Mouse (Mus musculus): Measurements from ENCODE around the gene Tfap4. TPM values are rescaled to one million over a fixed set of nuclear protein-coding genes. Genes with fewer than 3 reads are reported as not detected.

The Tfap4 gene
- polyA plus RNA-seq, 1 experiment from 2014 or later = 24.9 TPM

GRCm38 (mm10) chr16:4599616-4600015, 40.0 kb upstream of the Tfap4 start:
- no peak overlapping the region for H3K4me3 ChIP-seq
- peaks cover 95% of the 10 kb centered on the region for H3K4me1 ChIP-seq
- no peak overlapping the region for H3K4me2 ChIP-seq (replicated peaks)
- H3K9me3 ChIP-seq = no peaks in the 10 kb centered on the region
- no peak overlapping the region for H3K9ac ChIP-seq
- ATAC-seq (ENCODE audit: low FRiP score, low read depth) = no peak
- peaks cover 2% of the 10 kb centered on the region; the same call in 1 of the 2 replicates for H3K36me3 ChIP-seq
- no peaks in the 10 kb centered on the region for H3K27me3 ChIP-seq
- 84% methylated on average over 3 of the region's 3 CpGs for WGBS
- H3K27ac ChIP-seq = peak overlapping the region; percentile 67; the same call in 1 of the 2 replicates

GRCm38 (mm10) chr16:4598891-4599543, 39.4 kb upstream of the Tfap4 start:
- H3K36me3 ChIP-seq = peaks cover 2% of the 10 kb centered on the region; the same call in 1 of the 2 replicates
- H3K4me2 ChIP-seq (replicated peaks) = peak overlapping the region; percentile 100
- 22% methylated on average over 6 of the region's 6 CpGs for WGBS
- H3K4me1 ChIP-seq = peaks cover 89% of the 10 kb centered on the region
- ATAC-seq (ENCODE audit: low FRiP score, low read depth) = no peak
- peak overlapping the region; percentile 57 for H3K9ac ChIP-seq
- H3K27me3 ChIP-seq = no peaks in the 10 kb centered on the region
- peak overlapping the region; percentile 67 for H3K27ac ChIP-seq
- no peaks in the 10 kb centered on the region for H3K9me3 ChIP-seq
- H3K4me3 ChIP-seq = peak overlapping the region; percentile 90; the same call in 1 of the 2 replicates

DNA sequence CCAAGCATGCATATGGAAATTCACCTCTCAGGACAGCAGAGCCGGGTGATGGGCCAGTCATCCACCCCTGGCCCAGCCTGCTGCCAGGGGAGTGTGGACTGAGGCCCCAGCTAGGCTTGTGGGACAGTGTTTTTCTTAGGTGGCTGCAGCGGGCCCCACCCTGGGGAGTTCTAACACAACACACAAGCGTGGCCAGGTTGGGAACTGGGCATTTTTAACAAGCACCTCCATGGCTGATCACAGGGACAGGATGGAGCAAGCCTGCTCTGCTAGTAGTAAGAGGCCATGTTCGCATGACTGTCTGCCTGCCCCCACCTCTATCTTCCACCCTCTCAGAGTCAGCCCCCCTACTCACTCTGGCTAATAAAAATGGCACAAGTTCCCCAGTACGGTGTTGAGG, 38.4 kb upstream of the Tfap4 start:
- peak overlapping the region; percentile 100 for H3K4me2 ChIP-seq (replicated peaks)
- H3K27ac ChIP-seq = peak overlapping the region; percentile 67
- no peaks in the 10 kb centered on the region for H3K27me3 ChIP-seq
- H3K9ac ChIP-seq = peak overlapping the region; percentile 57
- peak overlapping the region; percentile 90 for H3K4me3 ChIP-seq
- 35% methylated on average over 5 of the region's 5 CpGs for WGBS
- peaks cover 2% of the 10 kb centered on the region; the same call in 1 of the 2 replicates for H3K36me3 ChIP-seq
- H3K4me1 ChIP-seq = peaks cover 87% of the 10 kb centered on the region
- ATAC-seq (ENCODE audit: low FRiP score, low read depth) = no peak
- H3K9me3 ChIP-seq = no peaks in the 10 kb centered on the region

- Histone ChIP-seq H3K4me3 (peak overlapping the region; percentile 90), H3K27ac (peak overlapping the region; percentile 96), H3K9ac (peak overlapping the region; percentile 97), H3K4me2 (replicated peaks) (peak overlapping the region; percentile 100), H3K4me1 (peaks cover 87% of the 10 kb centered on the region), H3K36me3 (peaks cover 2% of the 10 kb centered on the region; the same call in 1 of the 2 replicates), H3K9me3 (no peaks in the 10 kb centered on the region), H3K27me3 (no peaks in the 10 kb centered on the region)
- 24% methylated on average over 3 of the region's 7 CpGs for WGBS
- no peak for ATAC-seq (ENCODE audit: low FRiP score, low read depth)
Observed at GRCm38 (mm10) chr16:4597296-4597695, 37.6 kb upstream of the Tfap4 start.

- Histone ChIP-seq H3K9ac (peak overlapping the region; percentile 97), H3K27me3 (no peaks in the 10 kb centered on the region), H3K4me3 (peak overlapping the region; percentile 90), H3K27ac (peak overlapping the region; percentile 96), H3K9me3 (no peaks in the 10 kb centered on the region), H3K4me1 (peaks cover 87% of the 10 kb centered on the region), H3K36me3 (peaks cover 2% of the 10 kb centered on the region; the same call in 1 of the 2 replicates), H3K4me2 (replicated peaks) (peak overlapping the region; percentile 100)
- ATAC-seq (ENCODE audit: low FRiP score, low read depth) = no peak
- 69% methylated on average over 2 of the region's 2 CpGs for WGBS
Observed at GRCm38 (mm10) chr16:4596836-4597235, 37.2 kb upstream of the Tfap4 start.

DNA sequence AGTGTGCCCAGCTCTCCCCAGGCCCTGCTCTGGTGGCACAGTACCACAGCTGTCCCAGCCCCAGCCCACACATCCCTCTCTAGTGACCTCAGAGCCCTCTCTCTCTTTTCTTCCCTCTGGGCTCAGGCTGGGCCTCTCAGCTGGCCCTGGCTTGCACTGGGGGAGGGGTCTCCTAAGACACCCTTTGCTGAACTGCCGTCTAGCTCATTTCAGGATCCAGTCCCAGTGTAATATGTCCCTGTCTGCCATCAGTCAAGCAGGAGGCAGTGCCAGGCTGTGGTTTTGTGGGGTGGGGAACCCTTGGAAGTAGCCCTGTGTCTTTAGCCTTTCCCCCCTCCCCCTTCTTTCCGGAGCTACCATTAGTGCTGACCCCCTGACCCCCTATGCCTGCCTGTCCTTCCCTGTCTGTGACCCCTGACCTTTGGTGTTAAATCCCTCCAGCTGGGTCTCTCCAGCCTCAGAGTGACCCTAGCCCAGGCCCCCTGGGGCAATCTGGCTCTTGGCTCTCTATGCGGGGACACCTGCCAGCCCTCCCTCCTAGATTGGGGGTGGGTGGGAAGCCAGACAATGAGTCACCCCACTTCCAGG, 36.6 kb upstream of the Tfap4 start:
- H3K4me2 ChIP-seq (replicated peaks) = peak overlapping the region; percentile 100
- H3K27me3 ChIP-seq = no peaks in the 10 kb centered on the region
- H3K4me1 ChIP-seq = peaks cover 83% of the 10 kb centered on the region
- peak overlapping the region; percentile 90 for H3K4me3 ChIP-seq
- no peak for ATAC-seq (ENCODE audit: low FRiP score, low read depth)
- peak overlapping the region; percentile 96 for H3K27ac ChIP-seq
- H3K36me3 ChIP-seq = peaks cover 3% of the 10 kb centered on the region; the same call in 1 of the 2 replicates
- no peaks in the 10 kb centered on the region for H3K9me3 ChIP-seq
- WGBS = 5% methylated on average over 3 of the region's 3 CpGs
- H3K9ac ChIP-seq = peak overlapping the region; percentile 97

- ATAC-seq (ENCODE audit: low FRiP score, low read depth) = no peak
Observed at GRCm38 (mm10) chr16:4595527-4595963, 35.9 kb upstream of the Tfap4 start.

DNA sequence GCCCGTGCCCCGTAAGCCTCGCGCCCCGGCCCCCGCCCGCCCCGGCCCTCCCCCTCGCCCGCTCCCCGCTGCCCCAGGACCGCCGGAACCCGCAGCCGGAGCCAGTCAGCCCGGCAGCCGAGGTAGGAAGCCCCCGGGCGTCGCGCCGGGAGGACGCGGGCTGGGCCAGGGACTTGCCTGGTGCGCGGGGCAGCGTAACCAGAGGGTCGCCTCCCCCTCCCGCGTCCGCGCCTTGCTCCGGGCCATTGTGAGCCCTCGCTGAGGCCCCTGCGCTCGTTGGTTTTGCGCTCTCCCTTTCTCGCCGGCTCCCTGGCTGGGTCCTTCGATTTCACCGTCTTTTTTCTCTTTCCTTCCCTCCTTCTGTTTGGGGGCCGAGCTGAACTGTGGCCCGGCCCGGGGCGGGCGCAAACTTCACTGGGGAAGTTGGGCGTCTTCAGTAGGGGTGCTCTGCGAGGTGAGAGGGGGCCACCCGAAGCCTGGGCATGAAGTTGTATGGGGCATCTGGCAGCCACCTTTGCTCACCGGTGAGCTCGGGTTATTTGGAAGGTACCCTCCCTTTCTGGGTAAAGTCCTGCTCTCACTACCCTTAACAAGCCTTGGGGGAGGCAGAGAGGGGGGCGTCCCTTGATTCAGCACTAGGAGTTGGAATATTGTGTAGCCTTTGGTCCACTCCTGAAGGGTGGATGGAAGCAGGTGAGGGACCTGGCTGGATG, 35.3 kb upstream of the Tfap4 start:
- Histone ChIP-seq H3K4me2 (replicated peaks) (peak overlapping the region; percentile 100), H3K9ac (peak overlapping the region; percentile 97), H3K36me3 (peaks cover 16% of the 10 kb centered on the region), H3K27ac (peak overlapping the region; percentile 96), H3K4me3 (peak overlapping the region; percentile 90), H3K4me1 (peaks cover 70% of the 10 kb centered on the region), H3K27me3 (no peaks in the 10 kb centered on the region), H3K9me3 (no peaks in the 10 kb centered on the region)
- peak; percentile 9; the same call in 1 of the 2 replicates for ATAC-seq (ENCODE audit: low FRiP score, low read depth)
- WGBS = under 1% methylated on average over 43 of the region's 52 CpGs

More at GRCm38 (mm10) chr16:4595527-4595963, 35.9 kb upstream of the Tfap4 start:
- H3K4me3 ChIP-seq = peak overlapping the region; percentile 90
- no peaks in the 10 kb centered on the region for H3K27me3 ChIP-seq
- H3K36me3 ChIP-seq = peaks cover 10% of the 10 kb centered on the region
- no peaks in the 10 kb centered on the region for H3K9me3 ChIP-seq
- H3K9ac ChIP-seq = peak overlapping the region; percentile 97
- peak overlapping the region; percentile 100 for H3K4me2 ChIP-seq (replicated peaks)
- 1% methylated on average over 5 of the region's 5 CpGs for WGBS
- H3K27ac ChIP-seq = peak overlapping the region; percentile 96
- H3K4me1 ChIP-seq = peaks cover 76% of the 10 kb centered on the region

DNA sequence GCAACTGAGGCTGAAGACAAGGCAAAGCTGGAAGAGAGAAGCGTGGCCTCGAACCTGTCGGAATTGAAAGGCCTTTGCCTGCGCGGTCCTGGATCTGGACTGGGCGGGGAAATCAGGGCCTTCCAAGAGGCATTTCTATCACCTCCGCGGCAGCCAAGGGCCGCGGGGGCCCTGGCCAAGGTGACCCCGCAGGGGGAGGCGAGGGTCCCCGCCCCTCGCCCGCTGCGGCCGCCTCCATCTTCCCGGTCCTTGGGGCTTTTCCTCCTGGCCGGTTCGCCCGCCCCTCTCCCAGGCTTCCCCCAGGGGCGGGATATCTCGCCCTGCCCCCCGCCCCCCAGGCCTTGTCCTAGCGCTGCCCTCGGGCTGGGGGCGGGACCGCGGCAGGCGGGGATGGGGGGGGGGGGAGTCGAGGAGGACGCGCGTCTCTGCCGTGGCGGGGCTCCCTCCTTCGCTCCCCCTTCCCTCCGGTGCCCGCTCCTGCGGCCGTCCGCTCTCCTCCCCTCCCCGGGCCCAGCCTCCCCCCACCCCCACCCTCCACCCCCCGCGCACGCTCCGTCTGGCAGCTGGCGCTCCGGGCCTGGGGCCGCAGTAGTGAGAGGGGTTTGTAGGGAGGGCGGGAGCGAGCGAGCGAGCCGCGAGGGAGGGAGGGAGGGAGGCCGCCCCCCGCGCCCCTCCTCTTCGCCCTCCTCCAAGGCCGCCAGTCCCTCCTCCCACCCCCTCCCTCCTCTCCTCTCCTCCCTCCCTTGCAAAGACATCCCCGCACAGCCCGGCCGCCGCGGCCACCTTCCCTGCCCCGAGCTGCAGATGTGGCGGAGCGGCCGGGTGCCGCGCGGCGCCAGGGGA, 34.5 kb upstream of the Tfap4 start, which contains the start of gene Glis2:
Gene Glis2 (plus strand): TSS at position 743 of the 843 bp plus-strand sequence.
- peak within 1 kb of the TSS; percentile 90 for H3K4me3 ChIP-seq
- WGBS = under 1% methylated on average over 27 of the region's 74 CpGs
- H3K27ac ChIP-seq = peak within 1 kb of the TSS; percentile 96
- H3K4me2 ChIP-seq (replicated peaks) = peak within 1 kb of the TSS; percentile 100
- peak; percentile 89 for ATAC-seq (ENCODE audit: low FRiP score, low read depth)
- H3K9ac ChIP-seq = peak within 1 kb of the TSS; percentile 97
- peaks cover 17% of the 10 kb centered on the region for H3K36me3 ChIP-seq
- H3K9me3 ChIP-seq = no peaks in the 10 kb centered on the region
- H3K27me3 ChIP-seq = no peaks in the 10 kb centered on the region
- peaks cover 63% of the 10 kb centered on the region for H3K4me1 ChIP-seq

GRCm38 (mm10) chr16:4592909-4593875, 33.5 kb upstream of the Tfap4 start:
- Histone ChIP-seq H3K4me3 (peak overlapping the region; percentile 90), H3K27ac (peak overlapping the region; percentile 96), H3K27me3 (no peaks in the 10 kb centered on the region), H3K9me3 (no peaks in the 10 kb centered on the region), H3K36me3 (peaks cover 17% of the 10 kb centered on the region), H3K9ac (peak overlapping the region; percentile 82), H3K4me2 (replicated peaks) (peak overlapping the region; percentile 100), H3K4me1 (peaks cover 53% of the 10 kb centered on the region)
- 15% methylated on average over 32 of the region's 32 CpGs for WGBS
- ATAC-seq (ENCODE audit: low FRiP score, low read depth) = no peak
